ENCODE assay signal across 18 mouse cellular contexts in genomic region chr11:85776861-85777360, GRCm38 (mm10). TPM values are rescaled to one million over a fixed set of nuclear protein-coding genes. Genes with fewer than 3 reads are reported as not detected.
DNase-seq lines count a peak whose midpoint lies in the region; ATAC-seq lines count a peak whose summit lies in the region.
"Had no signal": no experiment of that assay in that cellular context is flagged by ENCODE, and none has a peak within 500 bp of the region (broad histone marks: within the 10 kb centered on the region; RNA-seq: fewer than 3 reads in every experiment).

No protein-coding gene starts in this region.

- H3K4me3 ChIP-seq in lung, embryonic 15.5 days, result no peak overlapping the region
- H3K4me3 ChIP-seq in brown adipose tissue, adult 24 weeks (ENCODE audit: insufficient read depth, low read depth, low read length), result no peak overlapping the region
- H3K4me3 ChIP-seq: forebrain, embryonic 13.5 days; left cerebral cortex, adult 2 months; limb, embryonic 15.5 days; midbrain, embryonic 10.5 days had no signal

- no peaks in the 10 kb centered on the region for H3K36me3 ChIP-seq in lung, embryonic 15.5 days
- H3K36me3 ChIP-seq: limb, embryonic 15.5 days; midbrain, embryonic 10.5 days had no signal

- intact Hi-C loops in heart, postnatal 25 days (cut with DNase I), result no loop called here

- no peaks in the 10 kb centered on the region for H3K9me3 ChIP-seq in lung, embryonic 15.5 days
- H3K9me3 ChIP-seq: forebrain, embryonic 13.5 days; limb, embryonic 15.5 days; midbrain, embryonic 10.5 days had no signal

- H3K27ac ChIP-seq in lung, embryonic 15.5 days, result peak overlapping the region; percentile 95
- H3K27ac ChIP-seq in brown adipose tissue, adult 24 weeks (replicated peaks; ENCODE audit: low read depth, low read length), result peak overlapping the region; percentile 81
- H3K27ac ChIP-seq: forebrain, embryonic 13.5 days; left cerebral cortex, adult 2 months; limb, embryonic 15.5 days; midbrain, embryonic 10.5 days had no signal

- H3K27me3 ChIP-seq in lung, embryonic 15.5 days, result no peaks in the 10 kb centered on the region

- H3K4me1 ChIP-seq in lung, embryonic 15.5 days, result peaks cover 60% of the 10 kb centered on the region
- H3K4me1 ChIP-seq in brown adipose tissue, adult 24 weeks (ENCODE audit: control insufficient read depth, insufficient read depth, insufficient read length, low read length), result peaks cover 40% of the 10 kb centered on the region
- H3K4me1 ChIP-seq: forebrain, embryonic 13.5 days had no signal

- no peak overlapping the region for H3K4me2 ChIP-seq in lung, embryonic 15.5 days
- H3K4me2 ChIP-seq: forebrain, embryonic 13.5 days; heart, embryonic 11.5 days; limb, embryonic 15.5 days had no signal

- peak; percentile 94 for DNase-seq in heart, adult 11 months
- DNase-seq in heart, postnatal 25 days (ENCODE audit: low spot score), result no peak
- DNase-seq in lung, postnatal 4 days, result no peak
- DNase-seq in retina, postnatal 1 day, result peak; percentile 36
- DNase-seq in frontal cortex, adult 2 months (ENCODE audit: extremely low spot score in 1 of 2, low spot score in 1 of 2), result no peak
- DNase-seq: cerebellum, adult 11-12 months; cerebellum, postnatal 10 days; kidney, postnatal 10 days had no signal

- WGBS in lung, embryonic 15.5 days, result 46% methylated on average over 7 of the region's 7 CpGs

- H3K9ac ChIP-seq in lung, embryonic 15.5 days, result no peak overlapping the region
- H3K9ac ChIP-seq: forebrain, embryonic 13.5 days; limb, embryonic 15.5 days had no signal

- ATAC-seq in lung, embryonic 15.5 days (ENCODE audit: borderline replicate concordance, extremely low read depth, low FRiP score, low TSS enrichment), result no peak
- ATAC-seq: activated CD4-positive, CD25-positive, alpha-beta regulatory T cell, adult 4 months; forebrain, embryonic 13.5 days; intestine, postnatal 0 days had no signal

RNA-seq across cellular contexts. Expression of gene Tbx2, which starts 55.4 kb away (rescaled TPM):
- 1 to 10 TPM; 6.2 to 7.1 TPM for total RNA-seq in heart, postnatal 25 days (2021)
- 40.9 and 44.9 TPM in 2 replicates for polyA plus RNA-seq in lung, embryonic 15.5 days (2015; fragmentation: Nextera tagmentation; extraction: Ambion mirVana)
- 1.2 and 1.5 TPM in 2 replicates for polyA plus RNA-seq in brown adipose tissue, adult 24 weeks (2012; ENCODE audit: insufficient read depth, insufficient read length, missing spikeins)
- polyA plus RNA-seq in frontal cortex, adult 2 months (2012; rRNA removed), result 3.0 and 4.2 TPM in 2 replicates
- total RNA-seq: MEL had no signal

Comparison
In these comparisons a context has a peak if more than half of its experiments do, and no peak if none do; other contexts are left out.
1. DNase-seq: peak in heart, adult 11 months (single experiment) and retina, postnatal 1 day (single experiment); none in heart, postnatal 25 days (single experiment), lung, postnatal 4 days (0 of 2) and frontal cortex, adult 2 months (0 of 2).